Mouse (Mus musculus): ENCODE results near the gene Wscd2. TPM values are rescaled to one million over a fixed set of nuclear protein-coding genes. Genes with fewer than 3 reads are reported as not detected.

The Wscd2 gene
- polyA plus RNA-seq, 1 experiment from 2014 or later = 8.4 TPM

- H3K27ac ChIP-seq (replicated peaks) = peak overlapping the region; percentile 88
- H3K4me2 ChIP-seq (replicated peaks) = no peak overlapping the region
- H3K27me3 ChIP-seq = no peaks in the 10 kb centered on the region
- 0 out of 2 replicates have a peak overlapping the region, but pooled peaks have one; percentile 1 for H3K9ac ChIP-seq (replicated peaks)
- 16% methylated on average over 3 of the region's 3 CpGs for WGBS
- no peaks in the 10 kb centered on the region for H3K9me3 ChIP-seq
- H3K4me1 ChIP-seq = peaks cover 27% of the 10 kb centered on the region
- H3K36me3 ChIP-seq = no peaks in the 10 kb centered on the region
- H3K4me3 ChIP-seq = no peak overlapping the region
- peak; percentile 23; the same call in 1 of the 2 replicates for ATAC-seq (replicated peaks)
Observed at GRCm38 (mm10) chr5:113591166-113591565, 101.0 kb downstream of the Wscd2 start.

DNA sequence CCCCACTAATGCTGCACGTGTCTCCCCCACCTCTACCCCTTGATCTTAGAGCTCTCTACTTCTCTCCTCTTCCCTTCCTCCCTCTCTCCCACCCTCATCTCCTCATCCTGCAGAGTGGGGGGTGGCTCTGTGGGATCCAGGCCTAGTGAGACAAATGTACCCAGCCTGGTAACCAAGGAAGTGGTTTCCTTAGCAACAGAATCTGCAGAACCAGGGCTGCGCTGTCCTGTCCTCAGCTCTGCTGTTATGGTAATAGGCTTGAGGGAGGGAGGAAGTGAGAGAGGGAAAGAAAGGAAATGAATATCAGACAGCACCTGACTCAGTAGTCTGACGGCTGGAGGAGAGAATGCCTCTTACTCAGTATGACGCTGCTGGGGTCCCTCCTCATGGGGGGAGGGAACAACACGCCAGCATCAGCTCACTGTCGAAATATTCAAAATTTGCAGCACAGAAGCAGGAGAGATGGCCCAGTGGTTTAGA, 101.7 kb downstream of the Wscd2 start:
- WGBS = 8% methylated on average over 6 of the region's 6 CpGs
- Histone ChIP-seq H3K4me1 (peaks cover 27% of the 10 kb centered on the region), H3K9me3 (no peaks in the 10 kb centered on the region), H3K27ac (replicated peaks) (peak overlapping the region; percentile 88), H3K4me2 (replicated peaks) (no peak overlapping the region), H3K36me3 (no peaks in the 10 kb centered on the region), H3K9ac (replicated peaks) (no peak overlapping the region), H3K27me3 (no peaks in the 10 kb centered on the region), H3K4me3 (no peak overlapping the region)
- ATAC-seq (replicated peaks) = peak; percentile 94

DNA sequence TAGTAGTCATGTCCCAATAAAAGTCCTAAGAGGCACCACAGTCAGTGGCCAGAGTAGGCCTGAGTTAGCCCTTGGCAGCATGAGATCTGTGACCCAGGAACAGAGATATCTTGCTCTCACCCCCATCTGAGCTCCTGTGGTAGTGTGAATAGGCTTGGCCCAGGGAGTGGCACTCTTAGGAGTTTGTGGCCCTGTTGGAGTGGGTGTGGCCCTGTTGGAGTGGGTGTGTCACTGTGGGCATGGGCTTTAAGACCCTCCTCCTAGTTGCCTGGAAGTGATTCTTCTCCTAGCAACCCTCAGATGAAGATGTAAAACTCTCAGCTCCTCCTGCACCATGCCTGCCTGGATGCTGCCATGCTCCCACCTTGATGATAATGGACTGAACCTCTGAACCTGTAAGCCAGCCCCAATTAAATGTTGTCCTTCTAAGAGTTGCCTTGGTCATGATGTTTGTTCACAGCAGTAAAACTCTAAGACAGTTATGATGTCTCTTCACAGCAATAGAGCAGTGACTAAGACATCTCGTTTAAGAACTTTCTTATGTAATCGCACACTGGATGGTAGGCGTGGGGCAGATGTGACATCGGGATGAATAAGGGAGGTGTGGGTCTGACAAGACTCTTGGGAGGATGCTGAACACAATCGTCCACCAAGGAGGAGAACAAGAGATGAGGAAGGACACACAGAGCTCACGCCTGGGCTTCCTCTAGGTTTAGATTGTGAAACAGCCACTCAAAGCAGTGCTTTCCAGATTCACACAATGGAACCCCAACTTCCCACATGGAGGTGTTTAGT, 104.0 kb downstream of the Wscd2 start:
- H3K9me3 ChIP-seq = no peaks in the 10 kb centered on the region
- no peaks in the 10 kb centered on the region for H3K36me3 ChIP-seq
- no peak overlapping the region for H3K4me2 ChIP-seq (replicated peaks)
- WGBS = 88% methylated on average over 6 of the region's 6 CpGs
- H3K27me3 ChIP-seq = no peaks in the 10 kb centered on the region
- ATAC-seq (replicated peaks) = no peak
- no peak overlapping the region for H3K9ac ChIP-seq (replicated peaks)
- peaks cover 27% of the 10 kb centered on the region for H3K4me1 ChIP-seq
- no peak overlapping the region for H3K4me3 ChIP-seq
- no peak overlapping the region for H3K27ac ChIP-seq (replicated peaks)

DNA sequence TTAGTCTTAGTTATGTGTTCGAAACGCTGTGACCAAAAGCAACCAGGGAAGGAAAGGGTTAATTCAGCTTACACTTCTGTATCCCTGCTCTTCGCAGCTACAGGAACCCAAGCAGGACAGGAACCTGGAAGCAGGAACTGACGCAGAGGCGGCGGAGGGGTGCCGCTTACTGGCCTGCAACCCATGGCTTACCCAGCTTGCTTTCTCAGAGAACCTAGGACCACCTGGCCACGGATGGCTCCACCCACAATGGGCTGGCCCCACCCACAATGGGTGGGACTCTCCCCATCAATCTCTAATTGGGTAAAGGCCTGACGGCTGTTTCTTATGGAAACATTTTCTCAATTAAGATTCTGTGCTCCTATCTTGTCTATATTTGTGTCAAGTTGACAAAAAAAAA, 106.1 kb downstream of the Wscd2 start:
- peaks cover 25% of the 10 kb centered on the region for H3K4me1 ChIP-seq
- WGBS = 78% methylated on average over 9 of the region's 9 CpGs
- no peaks in the 10 kb centered on the region for H3K27me3 ChIP-seq
- H3K27ac ChIP-seq (replicated peaks) = no peak overlapping the region
- no peaks in the 10 kb centered on the region for H3K36me3 ChIP-seq
- no peak overlapping the region for H3K9ac ChIP-seq (replicated peaks)
- H3K4me2 ChIP-seq (replicated peaks) = no peak overlapping the region
- H3K9me3 ChIP-seq = no peaks in the 10 kb centered on the region
- ATAC-seq (replicated peaks) = no peak
- no peak overlapping the region for H3K4me3 ChIP-seq

GRCm38 (mm10) chr5:113596780-113597353, 106.7 kb downstream of the Wscd2 start:
- no peak overlapping the region for H3K4me3 ChIP-seq
- H3K4me1 ChIP-seq = peaks cover 19% of the 10 kb centered on the region
- H3K9me3 ChIP-seq = no peaks in the 10 kb centered on the region
- H3K36me3 ChIP-seq = no peaks in the 10 kb centered on the region
- no peaks in the 10 kb centered on the region for H3K27me3 ChIP-seq
- WGBS = 63% methylated on average over 9 of the region's 9 CpGs
- no peak for ATAC-seq (replicated peaks)
- H3K9ac ChIP-seq (replicated peaks) = no peak overlapping the region
- no peak overlapping the region for H3K27ac ChIP-seq (replicated peaks)
- no peak overlapping the region for H3K4me2 ChIP-seq (replicated peaks)

- H3K4me2 ChIP-seq (replicated peaks) = no peak overlapping the region
- no peaks in the 10 kb centered on the region for H3K36me3 ChIP-seq
- ATAC-seq (replicated peaks) = no peak
- H3K9me3 ChIP-seq = no peaks in the 10 kb centered on the region
- H3K9ac ChIP-seq (replicated peaks) = no peak overlapping the region
- H3K4me3 ChIP-seq = no peak overlapping the region
- H3K27ac ChIP-seq (replicated peaks) = no peak overlapping the region
- WGBS = 86% methylated on average over 3 of the region's 3 CpGs
- H3K27me3 ChIP-seq = no peaks in the 10 kb centered on the region
- H3K4me1 ChIP-seq = peaks cover 2% of the 10 kb centered on the region; the same call in 1 of the 2 replicates
Observed at GRCm38 (mm10) chr5:113600181-113600580, 110.0 kb downstream of the Wscd2 start.

DNA sequence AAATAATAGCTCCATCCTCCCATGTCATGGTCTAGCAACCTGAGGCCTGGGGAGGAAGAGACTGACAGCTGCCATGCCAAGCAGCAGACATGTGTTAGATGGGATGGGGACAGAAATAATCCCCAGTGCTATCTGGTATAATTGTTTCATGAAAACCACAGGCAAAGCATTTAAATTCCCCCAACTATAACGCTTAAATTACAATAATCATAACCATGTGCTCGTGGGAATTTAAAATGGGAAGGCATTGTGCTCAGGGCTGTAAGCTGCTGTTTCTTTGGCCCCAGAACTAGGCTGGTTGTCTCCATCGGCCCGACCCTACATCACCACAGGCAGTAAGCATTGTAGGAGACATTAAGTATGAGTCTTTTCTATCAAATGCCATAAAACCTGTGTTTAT, 110.7 kb downstream of the Wscd2 start:
- H3K4me2 ChIP-seq (replicated peaks) = no peak overlapping the region
- no peak for ATAC-seq (replicated peaks)
- no peak overlapping the region for H3K4me3 ChIP-seq
- WGBS = 72% methylated on average over 4 of the region's 4 CpGs
- H3K4me1 ChIP-seq = peaks cover 2% of the 10 kb centered on the region; the same call in 1 of the 2 replicates
- H3K27me3 ChIP-seq = no peaks in the 10 kb centered on the region
- no peak overlapping the region for H3K9ac ChIP-seq (replicated peaks)
- H3K9me3 ChIP-seq = no peaks in the 10 kb centered on the region
- H3K27ac ChIP-seq (replicated peaks) = no peak overlapping the region
- no peaks in the 10 kb centered on the region for H3K36me3 ChIP-seq

DNA sequence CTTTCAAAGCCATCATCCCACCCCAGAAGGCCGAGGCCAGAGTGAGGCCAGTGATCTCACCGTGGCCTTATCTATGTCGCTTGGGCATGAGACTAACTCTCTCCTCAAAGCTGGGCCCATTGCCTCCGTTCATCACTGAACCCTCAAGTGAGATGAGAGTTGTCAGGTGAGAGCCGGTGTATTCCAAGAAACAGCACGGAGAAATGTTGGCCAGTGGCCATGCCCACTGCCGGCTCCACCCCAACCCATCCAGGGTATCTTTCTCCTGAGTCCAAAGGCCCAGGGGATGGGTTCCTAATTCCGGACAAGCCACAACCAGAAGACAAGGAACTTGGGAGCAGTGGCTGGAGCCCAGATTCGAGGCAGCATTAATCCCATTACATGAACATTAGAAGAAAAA, 113.3 kb downstream of the Wscd2 start:
- Histone ChIP-seq H3K9me3 (no peaks in the 10 kb centered on the region), H3K27me3 (no peaks in the 10 kb centered on the region), H3K36me3 (no peaks in the 10 kb centered on the region), H3K4me3 (no peak overlapping the region), H3K4me2 (replicated peaks) (no peak overlapping the region), H3K4me1 (peaks cover 9% of the 10 kb centered on the region; the same call in 1 of the 2 replicates), H3K27ac (replicated peaks) (no peak overlapping the region), H3K9ac (replicated peaks) (no peak overlapping the region)
- ATAC-seq (replicated peaks) = no peak
- 72% methylated on average over 9 of the region's 9 CpGs for WGBS

DNA sequence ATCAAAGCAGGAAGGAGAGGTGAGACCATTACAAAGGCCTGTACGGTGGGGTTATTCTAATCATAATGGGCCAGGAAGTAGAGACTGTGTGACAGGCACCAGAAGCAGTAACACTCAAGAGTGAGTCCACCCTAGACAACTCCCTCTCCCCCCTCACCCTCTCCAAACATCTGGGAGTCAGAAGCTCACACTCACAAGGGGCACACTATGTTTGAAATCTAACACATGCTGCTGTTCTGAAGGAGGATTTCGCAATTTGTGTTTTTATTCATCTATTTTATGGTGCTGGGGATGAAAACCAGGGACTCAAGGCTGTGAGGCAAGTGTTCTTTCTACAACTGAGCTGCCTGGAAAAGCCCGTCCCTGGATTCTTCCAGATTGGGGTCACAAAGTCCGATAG, 114.6 kb downstream of the Wscd2 start:
- H3K4me3 ChIP-seq = no peak overlapping the region
- H3K36me3 ChIP-seq = no peaks in the 10 kb centered on the region
- no peak overlapping the region for H3K4me2 ChIP-seq (replicated peaks)
- no peaks in the 10 kb centered on the region for H3K9me3 ChIP-seq
- H3K9ac ChIP-seq (replicated peaks) = no peak overlapping the region
- 81% methylated on average over 4 of the region's 4 CpGs for WGBS
- H3K27ac ChIP-seq (replicated peaks) = no peak overlapping the region
- ATAC-seq (replicated peaks) = no peak
- no peaks in the 10 kb centered on the region for H3K27me3 ChIP-seq
- H3K4me1 ChIP-seq = peaks cover 9% of the 10 kb centered on the region; the same call in 1 of the 2 replicates

DNA sequence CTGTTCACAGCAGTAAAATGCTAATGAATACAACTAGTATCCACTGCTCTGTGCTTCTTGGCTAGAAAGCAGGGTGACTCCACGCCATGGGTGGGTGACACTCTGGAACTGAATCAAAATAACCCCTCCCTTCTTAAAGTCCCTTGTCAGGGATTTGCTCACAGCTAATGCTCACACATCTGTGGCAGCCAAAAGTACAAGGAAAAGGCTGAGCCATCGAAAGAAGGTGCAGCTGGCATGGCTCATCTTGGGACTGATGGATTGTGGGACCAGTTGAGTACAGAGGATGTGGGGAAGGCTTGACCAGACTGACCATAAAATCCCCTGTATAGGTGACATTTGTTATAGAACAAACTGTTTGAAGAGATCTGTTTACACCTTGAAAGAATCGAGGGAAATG, 116.0 kb downstream of the Wscd2 start:
- Histone ChIP-seq H3K9me3 (no peaks in the 10 kb centered on the region), H3K4me1 (peaks cover 6% of the 10 kb centered on the region; the same call in 1 of the 2 replicates), H3K27ac (replicated peaks) (no peak overlapping the region), H3K9ac (replicated peaks) (no peak overlapping the region), H3K36me3 (no peaks in the 10 kb centered on the region), H3K4me2 (replicated peaks) (no peak overlapping the region), H3K27me3 (no peaks in the 10 kb centered on the region), H3K4me3 (no peak overlapping the region)
- no peak for ATAC-seq (replicated peaks)
- WGBS = 76% methylated on average over 3 of the region's 3 CpGs

- no peak overlapping the region for H3K9ac ChIP-seq (replicated peaks)
- 79% methylated on average over 8 of the region's 8 CpGs for WGBS
- no peaks in the 10 kb centered on the region for H3K9me3 ChIP-seq
- peaks cover 6% of the 10 kb centered on the region; the same call in 1 of the 2 replicates for H3K4me1 ChIP-seq
- no peaks in the 10 kb centered on the region for H3K36me3 ChIP-seq
- no peaks in the 10 kb centered on the region for H3K27me3 ChIP-seq
- H3K27ac ChIP-seq (replicated peaks) = no peak overlapping the region; the same call in 1 of the 2 replicates
- ATAC-seq (replicated peaks) = no peak
- H3K4me3 ChIP-seq = no peak overlapping the region
- H3K4me2 ChIP-seq (replicated peaks) = no peak overlapping the region
Observed at GRCm38 (mm10) chr5:113606961-113607785, 117.0 kb downstream of the Wscd2 start.

DNA sequence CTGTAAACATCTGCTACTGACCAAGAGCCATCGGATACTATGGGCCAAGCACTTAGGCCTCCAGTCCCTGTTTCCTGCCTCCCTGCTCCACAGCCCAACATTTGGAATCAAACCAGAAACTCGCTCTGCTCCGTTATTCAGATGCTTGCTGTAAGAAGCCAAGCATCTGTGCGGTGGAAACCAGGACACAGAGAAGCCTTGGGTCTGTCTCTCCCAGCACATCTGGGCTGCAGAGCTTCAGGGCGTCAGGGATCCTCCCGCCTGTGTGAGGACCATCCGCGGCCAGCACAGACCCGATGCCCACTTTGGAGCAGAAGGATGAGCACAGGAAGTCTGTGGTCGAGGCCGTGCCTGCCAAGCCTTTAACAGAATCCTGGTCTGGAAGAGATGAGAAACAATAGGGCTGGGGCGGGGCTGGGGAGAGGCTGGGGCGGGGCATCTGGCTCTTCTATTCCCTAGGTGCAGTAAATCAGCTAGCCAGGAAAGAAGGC, 117.9 kb downstream of the Wscd2 start:
- WGBS = 31% methylated on average over 13 of the region's 13 CpGs
- Histone ChIP-seq H3K27ac (replicated peaks) (no peak overlapping the region), H3K27me3 (no peaks in the 10 kb centered on the region), H3K4me3 (no peak overlapping the region), H3K9me3 (no peaks in the 10 kb centered on the region), H3K36me3 (no peaks in the 10 kb centered on the region), H3K4me1 (peaks cover 6% of the 10 kb centered on the region; the same call in 1 of the 2 replicates), H3K4me2 (replicated peaks) (no peak overlapping the region), H3K9ac (replicated peaks) (no peak overlapping the region)
- no peak for ATAC-seq (replicated peaks)

Measured in forebrain, embryonic 15.5 days (tissue).